Mouse (Mus musculus): ENCODE measurements around the gene Laptm5. TPM values are rescaled to one million over a fixed set of nuclear protein-coding genes. Genes with fewer than 3 reads are reported as not detected.

The Laptm5 gene
- total RNA-seq, 4 experiments from 2014 or later: 2.2 to 4.3 (median 2.6) TPM

GRCm38 (mm10) chr4:130899383-130899781, 13.5 kb upstream of the Laptm5 start:
- no peak for DNase-seq (ENCODE audit: low spot score in 2 of 2)

GRCm38 (mm10) chr4:130899782-130900427, 13.0 kb upstream of the Laptm5 start:
- DNase-seq (ENCODE audit: low spot score in 2 of 2): peak in 1 of 2 experiments; percentile 49

- no peak for DNase-seq (ENCODE audit: low spot score in 2 of 2)
Observed at GRCm38 (mm10) chr4:130900746-130901145, 12.2 kb upstream of the Laptm5 start.

- no peak for DNase-seq (ENCODE audit: low spot score in 2 of 2)
Observed at GRCm38 (mm10) chr4:130902289-130902781, 10.6 kb upstream of the Laptm5 start.

GRCm38 (mm10) chr4:130905025-130905424, 7.9 kb upstream of the Laptm5 start:
- DNase-seq (ENCODE audit: low spot score in 2 of 2): no peak

GRCm38 (mm10) chr4:130905882-130906281, 7.0 kb upstream of the Laptm5 start:
- no peak for DNase-seq (ENCODE audit: low spot score in 2 of 2)

- peak; percentile 77 to 87 for DNase-seq (ENCODE audit: low spot score in 2 of 2)
Observed at GRCm38 (mm10) chr4:130906296-130906695, 6.6 kb upstream of the Laptm5 start.

GRCm38 (mm10) chr4:130907200-130908069, 5.5 kb upstream of the Laptm5 start:
- DNase-seq (ENCODE audit: low spot score in 2 of 2): no peak

GRCm38 (mm10) chr4:130908133-130908532, 4.8 kb upstream of the Laptm5 start:
- no peak for DNase-seq (ENCODE audit: low spot score in 2 of 2)

GRCm38 (mm10) chr4:130909167-130909874, 3.6 kb upstream of the Laptm5 start:
- no peak for DNase-seq (ENCODE audit: low spot score in 2 of 2)

- DNase-seq (ENCODE audit: low spot score in 2 of 2): no peak
Observed at GRCm38 (mm10) chr4:130910666-130911065, 2.3 kb upstream of the Laptm5 start.

GRCm38 (mm10) chr4:130912626-130913025, 299 bp upstream of the Laptm5 start:
- no peak for DNase-seq (ENCODE audit: low spot score in 2 of 2)

GRCm38 (mm10) chr4:130913511-130913910, 586 bp downstream of the Laptm5 start:
- no peak for DNase-seq (ENCODE audit: low spot score in 2 of 2)

- no peak for DNase-seq (ENCODE audit: low spot score in 2 of 2)
Observed at GRCm38 (mm10) chr4:130914011-130914410, 1.1 kb downstream of the Laptm5 start.

GRCm38 (mm10) chr4:130914527-130914926, 1.6 kb downstream of the Laptm5 start:
- DNase-seq (ENCODE audit: low spot score in 2 of 2): no peak

- no peak for DNase-seq (ENCODE audit: low spot score in 2 of 2)
Observed at GRCm38 (mm10) chr4:130915006-130915667, 2.2 kb downstream of the Laptm5 start.

GRCm38 (mm10) chr4:130915668-130916035, 2.7 kb downstream of the Laptm5 start:
- DNase-seq (ENCODE audit: low spot score in 2 of 2): no peak

- DNase-seq (ENCODE audit: low spot score in 2 of 2): no peak
Observed at GRCm38 (mm10) chr4:130916639-130917038, 3.7 kb downstream of the Laptm5 start.

GRCm38 (mm10) chr4:130917564-130917963, 4.6 kb downstream of the Laptm5 start:
- no peak for DNase-seq (ENCODE audit: low spot score in 2 of 2)

- no peak for DNase-seq (ENCODE audit: low spot score in 2 of 2)
Observed at GRCm38 (mm10) chr4:130918805-130919749, 6.2 kb downstream of the Laptm5 start.

Measured in gastrocnemius, adult 8-10 months (tissue).